10 mouse cellular contexts compared by ENCODE assay signal in the genomic region with DNA sequence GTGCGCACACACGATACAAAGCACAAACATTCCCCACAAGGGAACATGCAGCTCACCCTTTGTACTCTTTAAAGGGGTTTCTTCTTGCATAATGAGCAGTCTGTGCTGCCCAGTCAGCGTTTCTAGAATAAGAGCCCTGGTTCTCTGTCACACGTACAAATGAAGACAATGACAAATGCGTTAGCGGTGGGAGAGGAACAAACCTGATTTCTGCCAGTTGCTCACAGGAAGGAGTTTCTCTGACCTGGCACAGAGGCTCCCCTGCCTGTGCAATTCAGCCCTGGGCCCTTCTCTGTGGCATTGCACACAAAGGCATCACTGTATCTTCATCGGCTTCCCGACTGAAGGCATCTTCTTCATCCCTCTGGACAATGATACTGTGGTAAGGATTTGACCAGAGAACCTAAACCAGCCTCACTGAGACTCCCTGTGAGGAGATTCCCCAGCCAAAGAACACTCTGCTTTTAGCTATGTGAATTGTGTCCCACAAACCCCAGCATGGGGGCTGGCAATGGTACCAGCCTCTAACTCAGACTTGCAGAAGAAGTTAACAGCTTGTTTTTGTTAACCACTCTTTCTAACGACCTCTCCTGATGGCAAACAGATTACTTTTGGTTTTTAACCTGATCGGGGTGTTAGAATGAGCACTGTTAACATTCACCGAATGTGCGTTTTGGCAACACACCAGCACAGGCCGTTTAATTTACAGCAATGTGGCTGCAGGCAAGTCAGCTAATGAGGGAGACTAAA.
A peak's percentile ranks its signal among the peaks of the same experiment; 100 is the strongest.
DNase-seq lines count a peak whose midpoint lies in the region; ATAC-seq lines count a peak whose summit lies in the region.
"Had no signal": no experiment of that assay in that cellular context is flagged by ENCODE, and none has a peak within 500 bp of the region (broad histone marks: within the 10 kb centered on the region; RNA-seq: fewer than 3 reads in every experiment).

No protein-coding gene starts in this region.

- H3K27me3 ChIP-seq in forebrain, embryonic 15.5 days, result no peaks in the 10 kb centered on the region
- no peaks in the 10 kb centered on the region for H3K27me3 ChIP-seq in neural tube, embryonic 15.5 days (replicated peaks)

- H3K27ac ChIP-seq in forebrain, embryonic 15.5 days (replicated peaks), result peak overlapping the region; percentile 58
- peak overlapping the region; percentile 72 for H3K27ac ChIP-seq in neural tube, embryonic 15.5 days (replicated peaks)

- H3K9me3 ChIP-seq in forebrain, embryonic 15.5 days, result no peaks in the 10 kb centered on the region
- H3K9me3 ChIP-seq in neural tube, embryonic 15.5 days (replicated peaks), result no peaks in the 10 kb centered on the region
- H3K9me3 ChIP-seq: megakaryocyte, embryonic 14.5 days had no signal

- DNase-seq in retina, postnatal 1 day, result peak; percentile 61
- DNase-seq in retina, embryonic 14.5 days (ENCODE audit: low spot score), result no peak
- peak; percentile 48 to 54 for DNase-seq in kidney, postnatal 36 days
- no peak for DNase-seq in lung, postnatal 10 days
- no peak for DNase-seq in heart, postnatal 4 days
- DNase-seq in lung, postnatal 25 days (ENCODE audit: low spot score), result no peak
- DNase-seq: spleen, adult 18-20 months had no signal

- no peak overlapping the region for H3K4me3 ChIP-seq in forebrain, embryonic 15.5 days
- no peak overlapping the region for H3K4me3 ChIP-seq in neural tube, embryonic 15.5 days (replicated peaks)
- H3K4me3 ChIP-seq: megakaryocyte, embryonic 14.5 days had no signal

- H3K4me1 ChIP-seq in forebrain, embryonic 15.5 days, result peaks cover 28% of the 10 kb centered on the region
- peaks cover 22% of the 10 kb centered on the region for H3K4me1 ChIP-seq in neural tube, embryonic 15.5 days
- H3K4me1 ChIP-seq: megakaryocyte, embryonic 14.5 days had no signal

- peak overlapping the region; percentile 4 for H3K9ac ChIP-seq in forebrain, embryonic 15.5 days (replicated peaks)
- no peak overlapping the region for H3K9ac ChIP-seq in neural tube, embryonic 15.5 days (replicated peaks)

- no peaks in the 10 kb centered on the region for H3K36me3 ChIP-seq in forebrain, embryonic 15.5 days
- H3K36me3 ChIP-seq in neural tube, embryonic 15.5 days, result no peaks in the 10 kb centered on the region

- peak overlapping the region; percentile 21; the same call in 1 of the 2 replicates for H3K4me2 ChIP-seq in forebrain, embryonic 15.5 days (replicated peaks)
- H3K4me2 ChIP-seq in neural tube, embryonic 15.5 days, result no peak overlapping the region

- ATAC-seq in forebrain, embryonic 15.5 days (replicated peaks), result peak; percentile 58
- peak; percentile 32; the same call in 1 of the 2 replicates for ATAC-seq in neural tube, embryonic 15.5 days (ENCODE audit: low FRiP score)

- 8% methylated on average over 13 of the region's 13 CpGs for WGBS in forebrain, embryonic 15.5 days
- WGBS in neural tube, embryonic 15.5 days, result 13% methylated on average over 13 of the region's 13 CpGs

Comparison
In these comparisons a context has a peak if more than half of its experiments do, and no peak if none do; other contexts are left out.
1. DNase-seq: peak in retina, postnatal 1 day (single experiment) and kidney, postnatal 36 days (2 of 2); none in retina, embryonic 14.5 days (single experiment), lung, postnatal 10 days (single experiment), heart, postnatal 4 days (single experiment) and lung, postnatal 25 days (single experiment).